Mouse (Mus musculus) limb, embryonic 15.5 days (tissue): ENCODE results near the gene Olfr521. TPM values are rescaled to one million over a fixed set of nuclear protein-coding genes. Genes with fewer than 3 reads are reported as not detected.
A peak's percentile ranks its signal among the peaks of the same experiment; 100 is the strongest.
"Not testable (repeated sequence)": the region's sequence is repeated elsewhere in the genome, so short reads cannot be mapped to it uniquely, and the experiment has no call there.

Source experiments
- ATAC-seq: fragments of 200-750 bp; cut with Nextera tagmentation; 2 replicates; pipeline ENCODE4 v1.8.0; 2017; ENCODE audit warnings: low read depth, moderate TSS enrichment; ENCODE audit not compliant: insufficient number of reproducible peaks, low FRiP score, low TSS enrichment
- H3K27ac ChIP-seq: fragments of 300-500 bp; sonication (generic); 2 replicates; pipeline ENCODE4 v1.5.1; 2015; ENCODE audit warnings: moderate library complexity, mild to moderate bottlenecking, inconsistent platforms
- H3K27me3 ChIP-seq: fragments of 300-500 bp; sonication (generic); 2 replicates; pipeline ENCODE4 v1.6.1; 2015; ENCODE audit warnings: inconsistent platforms
- H3K36me3 ChIP-seq: fragments of 300-500 bp; sonication (generic); 2 replicates; pipeline ENCODE4 v1.6.1; 2015; ENCODE audit warnings: inconsistent platforms
- H3K4me1 ChIP-seq: fragments of 300-500 bp; sonication (generic); 2 replicates; pipeline ENCODE4 v1.6.1; 2015; ENCODE audit warnings: inconsistent platforms
- H3K4me2 ChIP-seq: fragments of 300-500 bp; sonication (generic); 2 replicates; pipeline ENCODE4 v1.6.1; 2015; ENCODE audit warnings: mild to moderate bottlenecking, inconsistent platforms
- H3K4me3 ChIP-seq: fragments of 300-500 bp; sonication (generic); 2 replicates; pipeline ENCODE4 v1.5.1; 2015; ENCODE audit warnings: mild to moderate bottlenecking, inconsistent platforms
- H3K9ac ChIP-seq: fragments of 300-500 bp; sonication (generic); 2 replicates; pipeline ENCODE4 v1.6.1; 2015; ENCODE audit warnings: inconsistent platforms
- H3K9me3 ChIP-seq: fragments of 300-500 bp; sonication (generic); 2 replicates; pipeline ENCODE4 v1.6.1; 2016; ENCODE audit warnings: inconsistent platforms
- WGBS: fragments of 180-500 bp; shearing (Covaris S2); methylation state at CpG from one replicate; pipeline ENCODE4 v1.1.7; 2015; 5-methylcytosine and 5-hydroxymethylcytosine counted together
- polyA plus RNA-seq: library from polyadenylated mRNA; unstranded; fragments of >200 nt; fragmentation: Nextera tagmentation; extraction: Ambion mirVana; gene quantifications from 2 replicates; pipeline ENCODE4 v1.2.1, GENCODE M21; 2015

The Olfr521 gene
- polyA plus RNA-seq, 1 experiment from 2014 or later, result not detected

GRCm38 (mm10) chr7:99790816-99791215 is 27.5 kb downstream of the Olfr521 start:
- Histone ChIP-seq H3K36me3 (no peaks in the 10 kb centered on the region), H3K9me3 (no peaks in the 10 kb centered on the region), H3K27ac (no peak overlapping the region), H3K4me2 (no peak overlapping the region), H3K4me3 (no peak overlapping the region), H3K27me3 (no peaks in the 10 kb centered on the region; the same call in 1 of the 2 replicates), H3K9ac (no peak overlapping the region), H3K4me1 (peaks cover 21% of the 10 kb centered on the region)
- no peak for ATAC-seq
- 64% methylated on average over 10 of the region's 10 CpGs for WGBS

- H3K9ac ChIP-seq, result no peak overlapping the region
- no peaks in the 10 kb centered on the region for H3K36me3 ChIP-seq
- no peak for ATAC-seq
- H3K4me3 ChIP-seq, result no peak overlapping the region
- no peaks in the 10 kb centered on the region; the same call in 1 of the 2 replicates for H3K27me3 ChIP-seq
- no peak overlapping the region for H3K27ac ChIP-seq
- 61% methylated on average over 2 of the region's 2 CpGs for WGBS
- peaks cover 11% of the 10 kb centered on the region for H3K4me1 ChIP-seq
- H3K9me3 ChIP-seq, result no peaks in the 10 kb centered on the region
- H3K4me2 ChIP-seq, result no peak overlapping the region
Measured at GRCm38 (mm10) chr7:99794096-99794495, 30.8 kb downstream of the Olfr521 start.

GRCm38 (mm10) chr7:99795192-99795981 is 32.1 kb downstream of the Olfr521 start:
- Histone ChIP-seq H3K27ac (no peak overlapping the region), H3K4me2 (0 out of 2 replicates have a peak overlapping the region, but pooled peaks have one; percentile 1), H3K4me1 (peaks cover 11% of the 10 kb centered on the region), H3K9ac (no peak overlapping the region), H3K27me3 (no peaks in the 10 kb centered on the region; the same call in 1 of the 2 replicates), H3K9me3 (no peaks in the 10 kb centered on the region), H3K4me3 (no peak overlapping the region), H3K36me3 (no peaks in the 10 kb centered on the region)
- ATAC-seq, result no peak
- WGBS, result 8% methylated on average over 17 of the region's 17 CpGs

- Histone ChIP-seq H3K9ac (no peak overlapping the region), H3K27me3 (no peaks in the 10 kb centered on the region; the same call in 1 of the 2 replicates), H3K4me3 (no peak overlapping the region), H3K36me3 (no peaks in the 10 kb centered on the region), H3K27ac (no peak overlapping the region), H3K4me2 (no peak overlapping the region), H3K4me1 (peaks cover 11% of the 10 kb centered on the region), H3K9me3 (no peaks in the 10 kb centered on the region)
- 74% methylated on average over 3 of the region's 3 CpGs for WGBS
- ATAC-seq, result no peak
Measured at GRCm38 (mm10) chr7:99796471-99796870, 33.2 kb downstream of the Olfr521 start.

GRCm38 (mm10) chr7:99797261-99797660 is 34.0 kb downstream of the Olfr521 start:
- Histone ChIP-seq H3K9me3 (no peaks in the 10 kb centered on the region), H3K4me1 (peaks cover 11% of the 10 kb centered on the region), H3K27ac (no peak overlapping the region), H3K4me2 (no peak overlapping the region), H3K4me3 (no peak overlapping the region), H3K36me3 (no peaks in the 10 kb centered on the region), H3K27me3 (no peaks in the 10 kb centered on the region; the same call in 1 of the 2 replicates), H3K9ac (no peak overlapping the region)
- 68% methylated on average over 3 of the region's 3 CpGs for WGBS
- ATAC-seq, result no peak

- H3K4me2 ChIP-seq, result no peak overlapping the region
- ATAC-seq, result no peak
- no peaks in the 10 kb centered on the region; the same call in 1 of the 2 replicates for H3K27me3 ChIP-seq
- H3K9me3 ChIP-seq, result no peaks in the 10 kb centered on the region
- no peaks in the 10 kb centered on the region for H3K36me3 ChIP-seq
- peaks cover 11% of the 10 kb centered on the region for H3K4me1 ChIP-seq
- no peak overlapping the region for H3K9ac ChIP-seq
- H3K27ac ChIP-seq, result no peak overlapping the region
- WGBS, result 30% methylated on average over 6 of the region's 6 CpGs
- no peak overlapping the region for H3K4me3 ChIP-seq
Measured at GRCm38 (mm10) chr7:99797911-99798647, 34.8 kb downstream of the Olfr521 start.

- no peak overlapping the region for H3K4me2 ChIP-seq
- WGBS, result 73% methylated on average over 7 of the region's 7 CpGs
- H3K27ac ChIP-seq, result no peak overlapping the region
- H3K36me3 ChIP-seq, result no peaks in the 10 kb centered on the region
- H3K27me3 ChIP-seq, result no peaks in the 10 kb centered on the region; the same call in 1 of the 2 replicates
- H3K9me3 ChIP-seq, result no peaks in the 10 kb centered on the region
- no peak overlapping the region for H3K4me3 ChIP-seq
- ATAC-seq, result no peak
- peaks cover 11% of the 10 kb centered on the region for H3K4me1 ChIP-seq
- H3K9ac ChIP-seq, result no peak overlapping the region
Measured at GRCm38 (mm10) chr7:99799118-99799517, 35.8 kb downstream of the Olfr521 start.

GRCm38 (mm10) chr7:99803535-99803934 is 40.2 kb downstream of the Olfr521 start:
- WGBS, result 58% methylated on average over 8 of the region's 8 CpGs
- no peaks in the 10 kb centered on the region for H3K36me3 ChIP-seq
- H3K4me2 ChIP-seq, result no peak overlapping the region
- H3K27me3 ChIP-seq, result no peaks in the 10 kb centered on the region
- H3K4me1 ChIP-seq, result no peaks in the 10 kb centered on the region
- H3K9me3 ChIP-seq, result no peaks in the 10 kb centered on the region
- no peak overlapping the region for H3K9ac ChIP-seq
- no peak for ATAC-seq
- no peak overlapping the region for H3K27ac ChIP-seq
- no peak overlapping the region for H3K4me3 ChIP-seq

GRCm38 (mm10) chr7:99804033-99804432 is 40.7 kb downstream of the Olfr521 start:
- H3K27ac ChIP-seq, ATAC-seq, H3K4me3 ChIP-seq, H3K27me3 ChIP-seq, H3K4me1 ChIP-seq, H3K4me2 ChIP-seq, H3K9ac ChIP-seq, H3K36me3 ChIP-seq, H3K9me3 ChIP-seq: not testable (repeated sequence)
- 82% methylated on average over 3 of the region's 3 CpGs for WGBS

- Histone ChIP-seq H3K9me3 (no peaks in the 10 kb centered on the region), H3K27me3 (no peaks in the 10 kb centered on the region), H3K4me1 (no peaks in the 10 kb centered on the region), H3K36me3 (no peaks in the 10 kb centered on the region), H3K4me3 (no peak overlapping the region), H3K27ac (no peak overlapping the region), H3K4me2 (no peak overlapping the region), H3K9ac (no peak overlapping the region)
- WGBS, result 75% methylated on average over 1 of the region's 1 CpGs
- ATAC-seq, result no peak
Measured at GRCm38 (mm10) chr7:99805340-99805739, 42.0 kb downstream of the Olfr521 start.

- not testable (repeated sequence) for H3K36me3 ChIP-seq, H3K27ac ChIP-seq, H3K4me3 ChIP-seq, H3K9ac ChIP-seq, ATAC-seq, H3K9me3 ChIP-seq, H3K4me1 ChIP-seq, H3K4me2 ChIP-seq, H3K27me3 ChIP-seq
- 59% methylated on average over 7 of the region's 7 CpGs for WGBS
Measured at GRCm38 (mm10) chr7:99807043-99807442, 43.7 kb downstream of the Olfr521 start.

GRCm38 (mm10) chr7:99810814-99811213 is 47.5 kb downstream of the Olfr521 start:
- no peak for ATAC-seq
- H3K27me3 ChIP-seq, result no peaks in the 10 kb centered on the region
- no peak overlapping the region for H3K9ac ChIP-seq
- H3K4me3 ChIP-seq, result no peak overlapping the region
- no peak overlapping the region for H3K27ac ChIP-seq
- WGBS, result 95% methylated on average over 2 of the region's 2 CpGs
- no peaks in the 10 kb centered on the region for H3K9me3 ChIP-seq
- H3K4me1 ChIP-seq, result no peaks in the 10 kb centered on the region
- peaks cover 6% of the 10 kb centered on the region; the same call in 1 of the 2 replicates for H3K36me3 ChIP-seq
- H3K4me2 ChIP-seq, result no peak overlapping the region
